Mouse (Mus musculus): ENCODE measurements around the gene Arhgef10l.

- no peak for TF ChIP-seq POLR2A (IDR thresholded peaks at IDR 0.05; ENCODE audit: insufficient read depth, low read depth, low read length)
- TF ChIP-seq CTCF (IDR thresholded peaks at IDR 0.05; ENCODE audit: insufficient read depth, low read depth, low read length), result no peak
These were observed 41.2 kb downstream of the Arhgef10l start for GRCm38 (mm10) chr4:140624468-140625176.
